Mouse (Mus musculus): ENCODE data around the gene Myo1b. TPM values are rescaled to one million over a fixed set of nuclear protein-coding genes. Genes with fewer than 3 reads are reported as not detected.
A peak's percentile ranks its signal among the peaks of the same experiment; 100 is the strongest.

Gene Myo1b
- total and polyA plus RNA-seq, 3 experiments: 0.07 TPM; not detected in 1

GRCm38 (mm10) chr1:51742586-51742985 lies 173.3 kb downstream of the Myo1b start:
- dilution Hi-C loops (cut with MboI; ENCODE audit: extremely low pct_ligation_motif_present, extremely low pct_unique_long_range_greater_than_20kb, low sequenced_read_pairs): no loop called here
- H3K9ac ChIP-seq (ENCODE audit: insufficient read depth, low read depth): no peak overlapping the region
- peak; percentile 6 for DNase-seq (ENCODE audit: extremely low read depth)
- no peak overlapping the region for H3K27ac ChIP-seq (ENCODE audit: insufficient read depth, low read depth)
- no peaks in the 10 kb centered on the region for H3K36me3 ChIP-seq (replicated peaks in 1 of 2; ENCODE audit: control insufficient read depth in 1 of 2, insufficient read depth in 1 of 2, low read length in 1 of 2)
- H3K27me3 ChIP-seq (replicated peaks): no peaks in the 10 kb centered on the region
- H3K4me2 ChIP-seq (ENCODE audit: insufficient read depth, low read depth, poor library complexity, severe bottlenecking): no peak overlapping the region; the same call in 1 of the 2 replicates
- H3K4me3 ChIP-seq (replicated peaks in 1 of 3; ENCODE audit: low read depth in 2 of 3, low read length in 2 of 3, poor library complexity in 1 of 3): no peak overlapping the region
- H3K9me3 ChIP-seq (replicated peaks; ENCODE audit: low read length): no peaks in the 10 kb centered on the region
- peaks cover 0 to 10% of the 10 kb centered on the region in 2 experiments; a peak in 2 of 4 replicates for H3K4me1 ChIP-seq (ENCODE audit: control insufficient read depth in 1 of 2, insufficient read depth in 2 of 2)
- in situ Hi-C loops (cut with MboI; ENCODE audit: low pct_ligation_motif_present, low pct_unique_long_range_greater_than_20kb, low sequenced_read_pairs): no loop called here
- no peak for TF ChIP-seq ELF1 (IDR thresholded peaks at IDR 0.05; ENCODE audit: low read depth, low read length)
- TF ChIP-seq EP300 (IDR thresholded peaks at IDR 0.05; ENCODE audit: low read length): no peak
- no peak for TF ChIP-seq E2F4 (IDR thresholded peaks at IDR 0.05; ENCODE audit: insufficient replicate concordance, low read depth, low read length)
- no peak for TF ChIP-seq SIN3A (IDR thresholded peaks at IDR 0.05; ENCODE audit: low read length)
- no peak for TF ChIP-seq CHD2 (IDR thresholded peaks at IDR 0.05; ENCODE audit: low read length)
- TF ChIP-seq POLR2AphosphoS2 (IDR thresholded peaks at IDR 0.05; ENCODE audit: low read depth, low read length): no peak
- no peak for TF ChIP-seq ZMIZ1 (IDR thresholded peaks at IDR 0.05; ENCODE audit: low read depth, low read length)
- no peak for TF ChIP-seq ZKSCAN1 (IDR thresholded peaks at IDR 0.05; ENCODE audit: borderline replicate concordance, low read depth, low read length)
- TF ChIP-seq MYC (IDR thresholded peaks at IDR 0.05; ENCODE audit: low read depth, low read length): no peak
- TF ChIP-seq CHD1 (IDR thresholded peaks at IDR 0.05; ENCODE audit: low read depth, low read length): no peak
- TF ChIP-seq IRF4 (IDR thresholded peaks at IDR 0.05; ENCODE audit: low read depth, low read length): no peak
- no peak for TF ChIP-seq GABPA (IDR thresholded peaks at IDR 0.05; ENCODE audit: insufficient replicate concordance, low read depth, low read length)
- no peak for TF ChIP-seq TCF12 (IDR thresholded peaks at IDR 0.05; ENCODE audit: low read depth, low read length)
- TF ChIP-seq CTCF (conservative IDR thresholded peaks at IDR 0.05 in 1 of 2, IDR thresholded peaks at IDR 0.05 in 1 of 2; ENCODE audit: low read depth in 2 of 2, low read length in 2 of 2): no peak
- TF ChIP-seq HCFC1 (IDR thresholded peaks at IDR 0.05; ENCODE audit: low read depth, low read length): no peak
- TF ChIP-seq NELFE (IDR thresholded peaks at IDR 0.05; ENCODE audit: low read depth, low read length): no peak
- TF ChIP-seq USF1 (IDR thresholded peaks at IDR 0.05; ENCODE audit: low read depth, low read length): no peak
- TF ChIP-seq USF2 (conservative IDR thresholded peaks at IDR 0.05; ENCODE audit: low read depth, low read length): no peak
- H3K79me2 ChIP-seq (replicated peaks; ENCODE audit: control insufficient read depth, extremely low read depth, insufficient read depth, poor library complexity, severe bottlenecking): no peaks in the 10 kb centered on the region

GRCm38 (mm10) chr1:51740626-51741231 lies 175.1 kb downstream of the Myo1b start:
- no peak overlapping the region for H3K4me2 ChIP-seq (ENCODE audit: insufficient read depth, low read depth, poor library complexity, severe bottlenecking)
- H3K9me3 ChIP-seq (replicated peaks; ENCODE audit: low read length): no peaks in the 10 kb centered on the region
- DNase-seq (ENCODE audit: extremely low read depth): no peak
- no peaks in the 10 kb centered on the region for H3K36me3 ChIP-seq (replicated peaks in 1 of 2; ENCODE audit: control insufficient read depth in 1 of 2, insufficient read depth in 1 of 2, low read length in 1 of 2)
- in situ Hi-C loops (cut with MboI; ENCODE audit: low pct_ligation_motif_present, low pct_unique_long_range_greater_than_20kb, low sequenced_read_pairs) (no loop called here), dilution Hi-C loops (cut with MboI; ENCODE audit: extremely low pct_ligation_motif_present, extremely low pct_unique_long_range_greater_than_20kb, low sequenced_read_pairs) (no loop called here)
- no peak overlapping the region for H3K27ac ChIP-seq (ENCODE audit: insufficient read depth, low read depth)
- H3K9ac ChIP-seq (ENCODE audit: insufficient read depth, low read depth): no peak overlapping the region
- peaks cover 0 to 10% of the 10 kb centered on the region in 2 experiments; a peak in 2 of 4 replicates for H3K4me1 ChIP-seq (ENCODE audit: control insufficient read depth in 1 of 2, insufficient read depth in 2 of 2)
- TF ChIP-seq CHD1 (IDR thresholded peaks at IDR 0.05; ENCODE audit: low read depth, low read length): no peak
- no peak for TF ChIP-seq NRF1 (IDR thresholded peaks at IDR 0.05; ENCODE audit: low read depth, low read length)
- TF ChIP-seq RCOR1 (conservative IDR thresholded peaks at IDR 0.05; ENCODE audit: low read depth, low read length): no peak
- TF ChIP-seq ZNF384 (IDR thresholded peaks at IDR 0.05; ENCODE audit: low read depth, low read length): no peak
- no peak for TF ChIP-seq EP300 (IDR thresholded peaks at IDR 0.05; ENCODE audit: low read length)
- no peak for TF ChIP-seq TBP (conservative IDR thresholded peaks at IDR 0.05; ENCODE audit: low read depth, low read length)
- TF ChIP-seq RAD21 (IDR thresholded peaks at IDR 0.05; ENCODE audit: low read depth, low read length): no peak
- TF ChIP-seq ELF1 (IDR thresholded peaks at IDR 0.05; ENCODE audit: low read depth, low read length): no peak
- TF ChIP-seq SIN3A (IDR thresholded peaks at IDR 0.05; ENCODE audit: low read length): no peak
- no peak for TF ChIP-seq NELFE (IDR thresholded peaks at IDR 0.05; ENCODE audit: low read depth, low read length)
- no peak for TF ChIP-seq E2F4 (IDR thresholded peaks at IDR 0.05; ENCODE audit: insufficient replicate concordance, low read depth, low read length)
- no peak for TF ChIP-seq GABPA (IDR thresholded peaks at IDR 0.05; ENCODE audit: insufficient replicate concordance, low read depth, low read length)
- TF ChIP-seq BHLHE40 (IDR thresholded peaks at IDR 0.05; ENCODE audit: low read depth, low read length): no peak
- no peak for TF ChIP-seq IRF4 (IDR thresholded peaks at IDR 0.05; ENCODE audit: low read depth, low read length)
- TF ChIP-seq USF1 (IDR thresholded peaks at IDR 0.05; ENCODE audit: low read depth, low read length): no peak
- TF ChIP-seq TCF12 (IDR thresholded peaks at IDR 0.05; ENCODE audit: low read depth, low read length): no peak
- TF ChIP-seq MAX (IDR thresholded peaks at IDR 0.05; ENCODE audit: low read length): no peak
- TF ChIP-seq UBTF (IDR thresholded peaks at IDR 0.05; ENCODE audit: low read depth, low read length): no peak
- no peaks in the 10 kb centered on the region for H3K79me2 ChIP-seq (replicated peaks; ENCODE audit: control insufficient read depth, extremely low read depth, insufficient read depth, poor library complexity, severe bottlenecking)
- H3K4me3 ChIP-seq (replicated peaks in 1 of 3; ENCODE audit: low read depth in 2 of 3, low read length in 2 of 3, poor library complexity in 1 of 3): no peak overlapping the region
- H3K27me3 ChIP-seq (replicated peaks): no peaks in the 10 kb centered on the region

Measured in CH12.LX (cell line).